Mouse (Mus musculus): Measurements from ENCODE around the gene Cops2.
A peak's percentile ranks its signal among the peaks of the same experiment; 100 is the strongest.

Gene Cops2

GRCm38 (mm10) chr2:125858521-125859280 is at the start of gene Cops2, which contains the start of gene Galk2:
TSS of gene Cops2 (minus strand) at chr2:125859139.
TSS of gene Galk2 (plus strand) at chr2:125859109.
- DNase-seq = peak; percentile 93 to 96

DNA sequence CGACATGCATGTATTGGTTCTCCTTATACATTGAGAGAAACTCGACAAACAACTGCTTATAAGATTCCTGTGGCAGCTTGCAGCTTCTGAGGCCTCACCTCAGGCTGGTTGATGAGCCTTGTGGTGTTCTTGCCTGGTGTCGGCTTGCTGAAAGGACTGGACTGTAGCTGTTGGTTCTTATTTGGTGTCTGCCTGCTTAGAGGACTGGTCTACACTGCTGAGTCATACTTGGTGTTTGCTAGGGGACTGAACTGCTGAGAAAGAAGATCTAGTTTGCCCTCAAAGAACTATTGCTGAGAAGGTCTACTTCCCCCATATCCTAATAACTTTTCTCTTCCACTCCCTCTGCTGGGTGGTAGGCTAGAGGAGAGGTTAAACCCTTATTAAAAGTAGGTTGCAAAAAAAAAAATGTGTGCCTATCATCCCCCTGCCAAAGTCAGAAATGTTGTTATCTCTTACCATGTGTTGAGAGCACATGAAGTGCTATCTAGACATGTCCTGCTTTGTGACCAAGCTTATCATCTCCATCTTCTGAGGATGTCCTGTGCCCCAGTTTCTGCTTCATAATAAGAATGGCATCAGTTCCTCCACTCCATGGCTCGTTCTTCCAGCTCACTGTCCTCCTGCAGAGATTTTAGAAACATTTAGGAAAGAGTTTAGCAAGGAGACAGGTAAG is 48.8 kb upstream of the Cops2 start:
- DNase-seq = no peak

GRCm38 (mm10) chr2:125906407-125907066 is 47.6 kb upstream of the Cops2 start:
- no peak for DNase-seq

GRCm38 (mm10) chr2:125901426-125901825 is 42.5 kb upstream of the Cops2 start:
- no peak for DNase-seq

GRCm38 (mm10) chr2:125900797-125901410 is 42.0 kb upstream of the Cops2 start:
- no peak for DNase-seq

DNA sequence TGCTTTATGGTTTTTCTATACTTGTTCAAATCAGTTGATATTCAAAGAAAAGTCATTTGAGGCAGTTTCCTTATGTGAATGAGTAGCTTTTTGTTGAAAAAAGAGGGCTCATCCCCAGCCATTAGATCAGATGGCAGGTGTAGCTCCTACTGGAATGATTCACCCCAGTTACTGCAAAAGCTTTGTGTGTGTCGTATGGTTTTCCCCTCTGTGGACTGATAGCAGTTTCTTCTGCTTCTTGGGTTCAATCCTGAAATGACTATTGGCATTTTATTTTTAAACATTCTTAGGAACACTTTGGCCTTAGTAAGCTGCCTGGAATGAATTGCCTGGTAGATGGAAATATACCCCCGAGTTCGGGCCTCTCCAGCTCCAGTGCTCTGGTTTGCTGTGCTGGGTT is 37.4 kb upstream of the Cops2 start:
- no peak for DNase-seq

DNA sequence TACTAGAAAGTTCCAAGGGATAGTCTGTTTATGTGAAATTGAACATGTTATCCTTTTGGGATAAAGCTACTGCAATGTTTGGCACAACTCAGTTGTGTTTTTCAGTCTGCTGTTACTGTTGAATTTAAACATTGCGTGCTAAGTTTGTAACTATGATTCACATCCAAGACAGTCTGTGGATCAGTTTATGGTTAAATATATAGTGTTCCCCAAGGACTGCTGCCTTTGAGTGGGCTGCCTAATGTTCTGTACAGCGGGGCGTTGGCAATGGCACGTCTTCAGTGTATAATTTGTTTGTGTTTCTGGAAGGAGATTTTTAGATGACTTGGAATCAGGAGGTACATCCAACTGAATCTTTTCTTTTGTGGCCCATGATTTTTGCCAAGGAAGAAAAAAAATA is 36.2 kb upstream of the Cops2 start:
- no peak for DNase-seq

DNA sequence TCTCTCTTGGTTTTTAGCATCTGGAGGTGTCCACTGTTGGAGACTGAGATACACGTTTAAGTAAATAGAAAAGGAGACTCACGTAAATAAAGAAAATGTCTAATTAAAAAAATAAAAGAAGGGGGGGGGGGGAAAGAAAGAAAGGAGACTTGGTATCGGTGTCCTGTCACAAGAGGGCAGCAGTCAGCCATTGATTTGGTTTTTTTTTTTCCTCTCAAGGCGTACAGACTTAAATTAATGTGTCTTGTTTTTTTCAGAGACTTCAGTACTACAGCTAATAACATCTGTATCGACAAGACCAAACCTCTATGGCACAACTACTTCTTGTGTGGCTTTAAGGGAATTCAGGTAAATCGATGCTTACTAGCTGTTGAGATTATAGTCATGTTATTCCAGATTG is 34.2 kb upstream of the Cops2 start:
- DNase-seq = peak; percentile 18 to 24

DNA sequence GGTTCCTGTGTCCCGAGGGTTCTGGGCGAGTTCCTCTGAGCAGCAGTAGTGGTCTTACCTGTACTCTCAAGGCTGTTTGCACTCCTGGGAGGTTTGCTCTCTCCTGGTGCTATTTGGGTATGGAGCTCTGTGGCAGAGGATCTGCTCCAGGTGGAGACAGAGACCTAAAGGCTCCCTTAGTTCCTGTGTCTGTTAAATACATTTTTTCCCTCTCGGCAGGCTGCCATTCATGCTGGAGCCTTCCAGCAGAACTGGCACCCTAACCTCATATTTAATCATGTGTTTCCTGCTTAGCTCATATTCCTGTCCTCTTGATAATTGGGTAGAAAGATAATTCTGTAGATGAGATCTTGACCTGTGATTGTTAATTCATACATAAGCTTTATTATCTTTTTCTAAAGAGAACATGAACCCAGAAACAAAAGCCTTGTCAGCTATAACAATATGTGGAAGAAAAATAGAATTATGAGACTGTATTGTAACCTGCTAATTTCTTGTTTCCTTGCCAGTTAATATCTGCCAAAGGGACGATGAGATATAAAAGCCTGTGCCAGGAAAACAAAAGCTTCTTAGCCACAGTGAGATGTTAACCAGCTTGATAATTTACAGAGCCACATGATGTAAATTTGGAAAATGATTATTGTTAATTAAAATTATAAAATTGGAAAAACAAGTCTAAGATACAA is 27.1 kb upstream of the Cops2 start:
- DNase-seq = peak; percentile 54 to 58

- no peak for DNase-seq
These were observed 11.2 kb upstream of the Cops2 start for GRCm38 (mm10) chr2:125870159-125870558.

- no peak for DNase-seq
These were observed 9.4 kb upstream of the Cops2 start for GRCm38 (mm10) chr2:125868301-125868700.

DNA sequence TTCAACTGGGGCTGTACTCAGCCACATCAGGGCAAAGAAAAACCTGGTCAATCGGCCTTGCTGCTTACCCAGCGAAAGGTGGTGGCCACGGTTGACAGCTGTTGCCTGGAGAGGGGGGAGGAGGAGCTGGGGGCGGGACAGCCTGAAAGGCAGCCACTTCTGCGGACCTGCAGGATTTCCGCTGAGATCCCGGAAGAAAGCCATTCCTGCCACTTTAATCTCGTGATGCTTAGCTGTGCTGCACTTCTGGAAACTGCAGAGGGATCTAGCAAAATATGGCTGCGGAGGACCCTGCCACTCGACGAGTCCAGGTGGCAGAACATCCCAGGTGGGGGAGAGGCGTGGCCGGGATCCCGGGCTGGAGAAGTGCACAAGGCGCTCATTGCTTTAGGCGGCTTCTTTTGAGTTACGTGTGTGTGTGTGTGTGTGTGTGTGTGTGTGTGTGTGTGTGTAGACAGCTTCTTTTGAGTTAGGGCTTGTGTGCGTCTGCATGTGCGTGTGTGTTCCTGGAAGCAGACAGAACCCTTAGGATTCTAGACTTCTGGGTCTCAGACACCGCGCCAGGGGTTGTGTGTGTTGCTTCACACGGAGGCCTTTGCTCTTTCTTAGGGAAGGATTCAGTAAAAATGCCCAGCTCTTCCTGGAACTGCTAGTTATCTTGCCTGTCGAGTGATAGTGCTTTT is 7.3 kb upstream of the Cops2 start:
- peak; percentile 53 to 54 for DNase-seq

- no peak for DNase-seq
These were observed 6.6 kb upstream of the Cops2 start for GRCm38 (mm10) chr2:125865585-125865984.

DNA sequence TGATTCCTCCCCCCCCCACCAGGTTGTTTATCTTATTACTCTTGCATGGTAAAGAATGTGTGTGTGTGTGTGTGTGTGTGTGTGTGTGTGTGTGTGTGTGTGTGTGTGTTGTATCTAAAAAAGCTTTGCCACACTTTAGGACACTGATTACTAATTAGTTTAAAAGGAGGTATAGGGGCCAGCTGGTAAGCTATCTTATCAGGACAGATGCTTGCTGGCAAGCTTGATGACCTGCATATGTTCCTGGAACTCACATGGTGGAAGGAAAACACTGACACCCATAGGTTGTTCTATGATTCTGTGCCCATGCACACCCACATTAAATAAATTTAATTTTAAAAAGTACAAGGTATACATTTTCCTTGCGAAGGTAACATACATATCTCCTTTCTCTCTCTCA is 5.6 kb upstream of the Cops2 start:
- no peak for DNase-seq

DNA sequence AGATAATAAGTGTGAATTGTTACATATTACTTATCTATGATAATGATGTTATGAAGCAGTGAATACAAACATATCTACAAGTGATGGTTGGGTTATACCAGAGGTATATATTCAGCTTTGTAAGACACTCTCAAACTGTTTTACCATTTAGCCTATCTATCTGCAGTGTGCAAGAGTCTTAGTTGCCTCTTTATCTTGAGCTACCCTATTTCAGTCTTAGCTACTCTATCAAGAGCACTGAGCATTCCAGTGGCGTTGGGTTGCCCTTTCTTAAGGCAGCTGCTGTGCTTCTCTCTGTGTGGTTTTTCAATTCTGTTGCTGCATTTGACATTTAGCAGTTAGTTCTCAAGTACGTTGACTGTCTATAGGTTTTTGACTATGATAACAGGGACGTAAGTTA is 4.9 kb upstream of the Cops2 start:
- DNase-seq = no peak

DNA sequence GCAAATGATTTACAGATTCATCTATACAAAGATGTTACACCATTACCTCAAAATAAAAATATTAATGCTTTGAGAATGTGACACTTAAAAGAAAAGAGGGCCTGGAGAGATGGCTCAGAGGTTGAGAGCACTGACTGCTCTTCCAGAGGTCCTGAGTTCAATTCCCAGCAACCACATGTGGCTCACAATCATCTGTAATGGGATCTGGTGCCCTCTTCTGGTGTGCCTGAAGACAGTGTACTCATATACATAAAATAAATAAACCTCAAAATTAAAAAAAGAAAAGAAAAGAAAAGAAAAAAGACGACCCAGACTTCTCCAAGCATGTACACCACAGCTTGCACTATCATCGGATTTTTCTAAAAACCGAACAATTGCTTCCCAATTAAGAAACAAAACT is 1.2 kb downstream of the Cops2 start:
- DNase-seq = no peak

DNA sequence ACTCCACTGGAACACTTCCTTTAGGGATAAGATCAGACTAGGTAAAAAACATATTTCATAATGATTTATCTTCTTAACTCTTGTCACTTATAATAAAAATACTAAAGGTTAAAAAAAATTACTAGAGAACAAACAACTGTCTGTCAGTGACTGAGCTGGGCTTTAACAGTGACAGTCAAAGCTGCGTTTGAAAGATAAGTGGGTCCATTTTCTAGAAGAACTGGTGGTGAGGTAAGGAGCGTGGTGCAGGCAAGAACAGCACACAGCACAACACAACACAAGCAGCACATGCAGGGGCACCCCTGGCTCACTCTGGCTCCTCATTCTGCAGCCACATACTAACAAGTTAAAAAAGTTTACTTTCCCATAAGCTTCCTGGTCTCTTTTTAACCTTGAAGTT is 7.7 kb downstream of the Cops2 start:
- no peak for DNase-seq

DNA sequence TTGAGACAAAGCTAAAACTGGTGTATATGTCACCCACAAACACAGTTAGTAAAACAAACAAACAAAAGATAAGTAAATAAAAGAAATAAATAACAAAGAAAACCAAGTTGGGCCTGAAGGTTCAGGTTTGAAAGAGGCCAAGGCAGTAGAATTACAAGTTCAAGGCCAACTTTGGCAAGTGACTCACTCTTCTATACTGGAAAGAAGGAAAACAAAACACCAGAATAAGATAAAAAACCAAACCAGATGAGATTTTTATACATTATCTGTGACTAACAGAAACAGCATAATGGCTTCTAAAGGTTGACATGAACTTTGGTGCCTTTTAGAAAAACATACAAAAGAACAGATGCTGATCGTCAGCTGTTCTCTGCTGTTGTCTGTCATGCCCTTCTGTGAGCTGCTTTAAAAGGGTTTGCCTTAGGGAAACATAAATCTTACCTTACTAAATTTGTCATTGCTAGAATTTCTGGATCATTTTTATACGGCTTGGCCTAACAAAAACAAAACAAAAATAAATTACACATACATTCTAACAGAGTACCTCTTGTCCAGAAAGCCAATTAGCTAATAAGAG is 20.1 kb downstream of the Cops2 start:
- DNase-seq = no peak

DNA sequence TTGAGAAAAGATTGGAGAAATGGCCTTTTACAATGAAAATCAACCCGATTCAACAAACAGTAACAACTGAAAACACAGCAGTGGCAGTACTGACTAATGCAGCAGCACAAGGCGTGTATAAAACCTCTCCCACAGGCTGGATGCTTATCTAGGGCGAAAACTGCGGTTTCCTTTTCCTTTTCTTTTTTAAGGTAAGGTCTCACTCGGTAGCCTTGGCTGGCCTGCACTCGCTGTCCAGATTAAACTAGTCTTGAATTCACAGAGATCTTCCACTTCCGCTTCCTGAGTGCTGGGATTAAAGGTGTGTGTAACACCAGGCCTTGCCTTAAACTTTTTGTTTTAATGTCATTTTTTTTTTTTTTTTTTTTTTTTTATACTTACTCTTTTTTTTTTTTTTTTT is 20.8 kb downstream of the Cops2 start:
- no peak for DNase-seq

- no peak for DNase-seq
These were observed 29.0 kb downstream of the Cops2 start for GRCm38 (mm10) chr2:125829924-125830323.

GRCm38 (mm10) chr2:125827898-125828297 is 31.0 kb downstream of the Cops2 start:
- no peak for DNase-seq

GRCm38 (mm10) chr2:125826201-125826600 is 32.7 kb downstream of the Cops2 start:
- DNase-seq = no peak

Data from cerebellum, adult 18-20 months (tissue).